Mouse (Mus musculus): ENCODE measurements around the gene Gm17455. TPM values are rescaled to one million over a fixed set of nuclear protein-coding genes. Genes with fewer than 3 reads are reported as not detected.

The Gm17455 gene
- total and polyA plus RNA-seq, 2 experiments from 2014 or later = 8.9 to 19.4 TPM

GRCm38 (mm10) chr10:60398051-60398814 lies 1.3 kb upstream of the Gm17455 start:
- DNase-seq (ENCODE audit: low spot score) (no peak), ATAC-seq (no peak)
- Histone ChIP-seq H3K4me2 (ENCODE audit: low read depth, low read length) (no peak overlapping the region), H3K36me3 (ENCODE audit: insufficient read depth, low read length) (no peaks in the 10 kb centered on the region), H3K27me3 (ENCODE audit: insufficient read depth, low read length) (no peaks in the 10 kb centered on the region), H3K9ac (replicated peaks; ENCODE audit: low read length) (no peak overlapping the region), H3K4me3 (ENCODE audit: low read length) (no peak overlapping the region), H3K27ac (no peak overlapping the region), H3K4me1 (ENCODE audit: insufficient read depth, low read length) (no peaks in the 10 kb centered on the region), H3K9me3 (ENCODE audit: low read length) (no peaks in the 10 kb centered on the region)
- no peak for TF ChIP-seq CTCF (IDR thresholded peaks at IDR 0.05; ENCODE audit: low read depth)
- 89% methylated on average over 10 of the region's 10 CpGs for WGBS

DNA sequence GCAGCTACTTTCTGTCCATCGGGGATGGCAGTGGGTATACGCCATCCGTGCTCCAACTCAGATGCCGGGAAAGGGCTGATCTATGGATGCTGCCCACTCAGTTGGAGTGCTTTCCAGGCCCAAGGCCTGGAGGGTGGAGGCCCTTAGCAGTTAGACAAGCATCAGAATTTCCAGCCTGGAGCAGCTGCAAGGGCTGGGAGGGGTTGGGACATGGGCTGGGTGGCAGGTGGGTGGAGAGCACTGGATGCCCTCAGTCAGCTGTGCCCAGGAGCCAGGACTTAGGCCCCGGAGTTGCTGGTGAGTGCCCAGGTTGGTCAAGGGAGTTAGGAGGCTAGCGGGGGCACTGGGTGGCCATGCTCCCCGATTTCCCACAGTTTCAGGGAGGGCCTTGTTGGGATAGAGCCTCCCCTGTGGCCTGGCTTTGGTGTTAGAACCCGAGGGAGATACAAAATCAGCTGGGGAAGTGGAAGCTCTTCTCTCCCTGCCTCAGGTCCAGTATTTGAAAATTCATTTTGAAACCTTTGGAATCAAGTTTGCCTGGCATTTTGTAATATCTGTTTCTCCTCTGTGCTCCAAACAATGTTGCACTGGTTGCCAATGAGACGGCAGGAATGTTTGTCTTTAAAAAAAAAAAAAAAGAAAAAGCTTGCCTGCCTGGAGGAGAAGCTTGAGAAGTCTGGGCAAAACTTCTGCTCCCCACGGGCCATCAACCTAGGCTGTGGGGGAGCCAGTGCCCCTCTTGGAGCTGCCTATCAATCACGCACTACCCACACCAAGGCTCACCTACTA lies 1.2 kb downstream of the Gm17455 start:
- Histone ChIP-seq H3K27me3 (ENCODE audit: insufficient read depth, low read length) (no peaks in the 10 kb centered on the region), H3K27ac (peak overlapping the region; percentile 42; the same call in 1 of the 2 replicates), H3K36me3 (ENCODE audit: insufficient read depth, low read length) (no peaks in the 10 kb centered on the region), H3K9ac (replicated peaks; ENCODE audit: low read length) (no peak overlapping the region; the same call in 1 of the 2 replicates), H3K9me3 (ENCODE audit: low read length) (no peaks in the 10 kb centered on the region), H3K4me1 (ENCODE audit: insufficient read depth, low read length) (0 out of 2 replicates have a peak, but pooled peaks cover 9% of the 10 kb centered on the region), H3K4me2 (ENCODE audit: low read depth, low read length) (no peak overlapping the region), H3K4me3 (ENCODE audit: low read length) (no peak overlapping the region)
- no peak for TF ChIP-seq CTCF (IDR thresholded peaks at IDR 0.05; ENCODE audit: low read depth)
- ATAC-seq = no peak
- no peak for DNase-seq (ENCODE audit: low spot score)
- 62% methylated on average over 11 of the region's 11 CpGs for WGBS

- no peak for TF ChIP-seq CTCF (IDR thresholded peaks at IDR 0.05; ENCODE audit: low read depth)
- ATAC-seq (peak; percentile 79), DNase-seq (ENCODE audit: low spot score) (peak; percentile 67)
- H3K36me3 ChIP-seq (ENCODE audit: insufficient read depth, low read length) = no peaks in the 10 kb centered on the region
- no peak overlapping the region for H3K4me2 ChIP-seq (ENCODE audit: low read depth, low read length)
- peak overlapping the region; percentile 45; the same call in 1 of the 2 replicates for H3K27ac ChIP-seq
- 28% methylated on average over 7 of the region's 7 CpGs for WGBS
- no peaks in the 10 kb centered on the region for H3K27me3 ChIP-seq (ENCODE audit: insufficient read depth, low read length)
- H3K9me3 ChIP-seq (ENCODE audit: low read length) = no peaks in the 10 kb centered on the region
- no peak overlapping the region for H3K9ac ChIP-seq (replicated peaks; ENCODE audit: low read length)
- H3K4me1 ChIP-seq (ENCODE audit: insufficient read depth, low read length) = 0 out of 2 replicates have a peak, but pooled peaks cover 14% of the 10 kb centered on the region
- no peak overlapping the region for H3K4me3 ChIP-seq (ENCODE audit: low read length)
Observed at GRCm38 (mm10) chr10:60405460-60406177, 6.1 kb downstream of the Gm17455 start.

- H3K36me3 ChIP-seq (ENCODE audit: insufficient read depth, low read length) = no peaks in the 10 kb centered on the region
- no peak overlapping the region for H3K4me3 ChIP-seq (ENCODE audit: low read length)
- 0 out of 2 replicates have a peak, but pooled peaks cover 14% of the 10 kb centered on the region for H3K4me1 ChIP-seq (ENCODE audit: insufficient read depth, low read length)
- peak; percentile 100 for TF ChIP-seq CTCF (IDR thresholded peaks at IDR 0.05; ENCODE audit: low read depth)
- no peak overlapping the region for H3K4me2 ChIP-seq (ENCODE audit: low read depth, low read length)
- no peak overlapping the region for H3K27ac ChIP-seq
- WGBS = 2% methylated on average over 5 of the region's 5 CpGs
- no peaks in the 10 kb centered on the region for H3K27me3 ChIP-seq (ENCODE audit: insufficient read depth, low read length)
- DNase-seq (ENCODE audit: low spot score) (peak; percentile 78), ATAC-seq (peak; percentile 36; the same call in 1 of the 2 replicates)
- no peak overlapping the region for H3K9ac ChIP-seq (replicated peaks; ENCODE audit: low read length)
- no peaks in the 10 kb centered on the region for H3K9me3 ChIP-seq (ENCODE audit: low read length)
Observed at GRCm38 (mm10) chr10:60407831-60408230, 8.3 kb downstream of the Gm17455 start.

DNA sequence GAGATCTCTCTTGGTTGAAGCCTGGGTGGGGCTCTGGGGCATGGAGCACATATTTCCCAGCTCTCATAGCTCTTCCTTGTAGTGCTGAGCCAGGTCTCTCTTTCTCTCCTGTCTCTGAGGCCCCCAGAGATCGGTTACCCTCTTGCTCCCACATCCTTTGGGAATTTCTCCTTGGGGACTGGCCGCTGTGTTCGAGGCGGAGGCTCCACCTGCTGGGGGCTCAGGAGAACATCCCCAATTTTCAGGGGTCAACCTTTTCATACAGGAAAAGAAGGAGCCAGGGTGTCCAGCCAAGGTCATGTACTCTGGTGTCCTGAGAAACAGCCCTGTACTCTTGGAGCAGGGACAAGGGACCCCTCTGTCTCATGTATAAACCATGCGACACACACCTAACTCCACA lies 12.3 kb downstream of the Gm17455 start:
- peak; percentile 65 for TF ChIP-seq CTCF (IDR thresholded peaks at IDR 0.05; ENCODE audit: low read depth)
- H3K36me3 ChIP-seq (ENCODE audit: insufficient read depth, low read length) = no peaks in the 10 kb centered on the region
- H3K9me3 ChIP-seq (ENCODE audit: low read length) = no peaks in the 10 kb centered on the region
- no peaks in the 10 kb centered on the region for H3K27me3 ChIP-seq (ENCODE audit: insufficient read depth, low read length)
- no peak for ATAC-seq
- H3K4me3 ChIP-seq (ENCODE audit: low read length) = no peak overlapping the region
- 32% methylated on average over 5 of the region's 5 CpGs for WGBS
- H3K4me1 ChIP-seq (ENCODE audit: insufficient read depth, low read length) = 0 out of 2 replicates have a peak, but pooled peaks cover 5% of the 10 kb centered on the region
- no peak overlapping the region for H3K27ac ChIP-seq
- H3K4me2 ChIP-seq (ENCODE audit: low read depth, low read length) = no peak overlapping the region
- no peak overlapping the region for H3K9ac ChIP-seq (replicated peaks; ENCODE audit: low read length)
- peak; percentile 62 for DNase-seq (ENCODE audit: low spot score)

DNA sequence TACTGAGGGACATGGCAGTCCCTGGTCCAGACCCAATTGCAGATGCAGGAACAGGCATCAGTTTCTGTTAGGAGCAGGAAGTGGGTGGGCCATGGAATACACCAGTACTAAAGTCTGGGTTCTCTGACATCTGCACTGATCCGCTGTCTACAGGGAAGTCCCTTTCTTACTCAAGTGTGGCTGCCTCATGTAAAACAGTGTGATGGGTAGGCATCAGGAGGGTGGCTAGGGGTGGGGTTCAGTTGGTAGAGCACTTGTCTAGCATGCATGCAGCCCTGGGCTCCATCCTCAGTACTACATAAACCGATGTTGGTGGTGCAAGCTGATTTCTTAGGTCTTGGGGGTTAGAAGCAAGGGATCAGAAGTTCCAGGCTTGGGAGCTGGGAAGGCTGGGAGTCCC lies 14.2 kb downstream of the Gm17455 start:
- Histone ChIP-seq H3K36me3 (ENCODE audit: insufficient read depth, low read length) (no peaks in the 10 kb centered on the region), H3K27me3 (ENCODE audit: insufficient read depth, low read length) (no peaks in the 10 kb centered on the region), H3K9ac (replicated peaks; ENCODE audit: low read length) (no peak overlapping the region), H3K4me1 (ENCODE audit: insufficient read depth, low read length) (no peaks in the 10 kb centered on the region), H3K4me2 (ENCODE audit: low read depth, low read length) (no peak overlapping the region), H3K27ac (no peak overlapping the region), H3K4me3 (ENCODE audit: low read length) (no peak overlapping the region), H3K9me3 (ENCODE audit: low read length) (no peaks in the 10 kb centered on the region)
- ATAC-seq (no peak), DNase-seq (ENCODE audit: low spot score) (no peak)
- TF ChIP-seq CTCF (IDR thresholded peaks at IDR 0.05; ENCODE audit: low read depth) = no peak
- WGBS = 94% methylated on average over 2 of the region's 2 CpGs

Measured in hindbrain, postnatal 0 days (tissue).